Mouse (Mus musculus): ENCODE results near the gene Ebp. TPM values are rescaled to one million over a fixed set of nuclear protein-coding genes. Genes with fewer than 3 reads are reported as not detected.
A peak's percentile ranks its signal among the peaks of the same experiment; 100 is the strongest.

Gene Ebp
- polyA plus RNA-seq, 1 experiment from 2014 or later: 58.1 TPM

- H3K9ac ChIP-seq (replicated peaks; ENCODE audit: low read depth): no peak overlapping the region
- H3K9me3 ChIP-seq (ENCODE audit: low read length): no peaks in the 10 kb centered on the region
- no peak overlapping the region for H3K4me3 ChIP-seq (ENCODE audit: low read depth, low read length)
- DNase-seq (ENCODE audit: low spot score) (no peak), ATAC-seq (no peak)
- H3K27ac ChIP-seq (ENCODE audit: low read length): no peak overlapping the region
- no peak overlapping the region for H3K4me2 ChIP-seq (replicated peaks; ENCODE audit: low read depth, low read length)
- WGBS: 48% methylated on average over 2 of the region's 2 CpGs
- TF ChIP-seq CTCF (IDR thresholded peaks at IDR 0.05): no peak
- TF ChIP-seq EP300 (IDR thresholded peaks at IDR 0.05): no peak
- H3K27me3 ChIP-seq (replicated peaks; ENCODE audit: insufficient read depth, low read length): no peaks in the 10 kb centered on the region
- no peaks in the 10 kb centered on the region for H3K36me3 ChIP-seq (ENCODE audit: insufficient read depth, low read length)
- H3K4me1 ChIP-seq (ENCODE audit: insufficient read depth, low read depth, low read length): no peaks in the 10 kb centered on the region
These were observed 16.4 kb upstream of the Ebp start for GRCm38 (mm10) chrX:8209720-8210119.

GRCm38 (mm10) chrX:8207224-8207623 lies 13.9 kb upstream of the Ebp start:
- WGBS: 24% methylated on average over 4 of the region's 4 CpGs
- peak overlapping the region; percentile 43; the same call in 1 of the 2 replicates for H3K4me3 ChIP-seq (ENCODE audit: low read depth, low read length)
- H3K27ac ChIP-seq (ENCODE audit: low read length): no peak overlapping the region
- H3K36me3 ChIP-seq (ENCODE audit: insufficient read depth, low read length): no peaks in the 10 kb centered on the region
- H3K4me2 ChIP-seq (replicated peaks; ENCODE audit: low read depth, low read length): peak overlapping the region; percentile 61; the same call in 1 of the 2 replicates
- ATAC-seq: no peak
- H3K9ac ChIP-seq (replicated peaks; ENCODE audit: low read depth): no peak overlapping the region
- no peaks in the 10 kb centered on the region for H3K9me3 ChIP-seq (ENCODE audit: low read length)
- no peak for DNase-seq (ENCODE audit: low spot score)
- H3K4me1 ChIP-seq (ENCODE audit: insufficient read depth, low read depth, low read length): no peaks in the 10 kb centered on the region
- H3K27me3 ChIP-seq (replicated peaks; ENCODE audit: insufficient read depth, low read length): no peaks in the 10 kb centered on the region
- no peak for TF ChIP-seq EP300 (IDR thresholded peaks at IDR 0.05)
- TF ChIP-seq CTCF (IDR thresholded peaks at IDR 0.05): no peak

- H3K36me3 ChIP-seq (ENCODE audit: insufficient read depth, low read length): no peaks in the 10 kb centered on the region
- no peak overlapping the region; the same call in 1 of the 2 replicates for H3K9ac ChIP-seq (replicated peaks; ENCODE audit: low read depth)
- DNase-seq (ENCODE audit: low spot score) (no peak), ATAC-seq (no peak)
- no peaks in the 10 kb centered on the region for H3K9me3 ChIP-seq (ENCODE audit: low read length)
- 9% methylated on average over 11 of the region's 11 CpGs for WGBS
- TF ChIP-seq CTCF (IDR thresholded peaks at IDR 0.05) (no peak), EP300 (IDR thresholded peaks at IDR 0.05) (no peak)
- no peaks in the 10 kb centered on the region for H3K4me1 ChIP-seq (ENCODE audit: insufficient read depth, low read depth, low read length)
- no peaks in the 10 kb centered on the region for H3K27me3 ChIP-seq (replicated peaks; ENCODE audit: insufficient read depth, low read length)
- H3K27ac ChIP-seq (ENCODE audit: low read length): no peak overlapping the region
- H3K4me2 ChIP-seq (replicated peaks; ENCODE audit: low read depth, low read length): peak overlapping the region; percentile 61
- peak overlapping the region; percentile 43 for H3K4me3 ChIP-seq (ENCODE audit: low read depth, low read length)
These were observed 13.4 kb upstream of the Ebp start for GRCm38 (mm10) chrX:8206694-8207197.

GRCm38 (mm10) chrX:8206015-8206693 lies 12.8 kb upstream of the Ebp start, which contains the start of gene Porcn:
Gene Porcn, minus strand, starts transcription at chrX:8206525.
- 5% methylated on average over 35 of the region's 46 CpGs for WGBS
- no peak within 1 kb of the TSS for H3K27ac ChIP-seq (ENCODE audit: low read length)
- DNase-seq (ENCODE audit: low spot score) (peak; percentile 82), ATAC-seq (peak; percentile 97)
- H3K4me1 ChIP-seq (ENCODE audit: insufficient read depth, low read depth, low read length): no peaks in the 10 kb centered on the region
- H3K4me3 ChIP-seq (ENCODE audit: low read depth, low read length): peak within 1 kb of the TSS; percentile 43
- peak within 1 kb of the TSS; percentile 61 for H3K4me2 ChIP-seq (replicated peaks; ENCODE audit: low read depth, low read length)
- no peaks in the 10 kb centered on the region for H3K36me3 ChIP-seq (ENCODE audit: insufficient read depth, low read length)
- peak within 1 kb of the TSS; percentile 44 for H3K9ac ChIP-seq (replicated peaks; ENCODE audit: low read depth)
- no peaks in the 10 kb centered on the region for H3K27me3 ChIP-seq (replicated peaks; ENCODE audit: insufficient read depth, low read length)
- H3K9me3 ChIP-seq (ENCODE audit: low read length): no peaks in the 10 kb centered on the region
- TF ChIP-seq CTCF (IDR thresholded peaks at IDR 0.05): no peak
- TF ChIP-seq EP300 (IDR thresholded peaks at IDR 0.05): no peak

- H3K4me2 ChIP-seq (replicated peaks; ENCODE audit: low read depth, low read length): peak overlapping the region; percentile 61
- H3K9me3 ChIP-seq (ENCODE audit: low read length): no peaks in the 10 kb centered on the region
- TF ChIP-seq EP300 (IDR thresholded peaks at IDR 0.05): no peak
- peak overlapping the region; percentile 43 for H3K4me3 ChIP-seq (ENCODE audit: low read depth, low read length)
- H3K36me3 ChIP-seq (ENCODE audit: insufficient read depth, low read length): no peaks in the 10 kb centered on the region
- H3K27ac ChIP-seq (ENCODE audit: low read length): no peak overlapping the region
- WGBS: 45% methylated on average over 7 of the region's 7 CpGs
- H3K27me3 ChIP-seq (replicated peaks; ENCODE audit: insufficient read depth, low read length): no peaks in the 10 kb centered on the region
- no peaks in the 10 kb centered on the region for H3K4me1 ChIP-seq (ENCODE audit: insufficient read depth, low read depth, low read length)
- ATAC-seq (no peak), DNase-seq (ENCODE audit: low spot score) (no peak)
- H3K9ac ChIP-seq (replicated peaks; ENCODE audit: low read depth): no peak overlapping the region
These were observed 12.2 kb upstream of the Ebp start for GRCm38 (mm10) chrX:8205551-8205950.

GRCm38 (mm10) chrX:8205088-8205487 lies 11.8 kb upstream of the Ebp start:
- no peaks in the 10 kb centered on the region for H3K27me3 ChIP-seq (replicated peaks; ENCODE audit: insufficient read depth, low read length)
- DNase-seq (ENCODE audit: low spot score) (no peak), ATAC-seq (no peak)
- H3K27ac ChIP-seq (ENCODE audit: low read length): no peak overlapping the region
- no peaks in the 10 kb centered on the region for H3K9me3 ChIP-seq (ENCODE audit: low read length)
- H3K4me1 ChIP-seq (ENCODE audit: insufficient read depth, low read depth, low read length): no peaks in the 10 kb centered on the region
- H3K4me3 ChIP-seq (ENCODE audit: low read depth, low read length): no peak overlapping the region
- WGBS: 58% methylated on average over 4 of the region's 4 CpGs
- no peak overlapping the region for H3K4me2 ChIP-seq (replicated peaks; ENCODE audit: low read depth, low read length)
- TF ChIP-seq CTCF (IDR thresholded peaks at IDR 0.05) (no peak), EP300 (IDR thresholded peaks at IDR 0.05) (no peak)
- H3K36me3 ChIP-seq (ENCODE audit: insufficient read depth, low read length): no peaks in the 10 kb centered on the region
- no peak overlapping the region for H3K9ac ChIP-seq (replicated peaks; ENCODE audit: low read depth)

Data from lung, postnatal 0 days (tissue).